Mouse (Mus musculus) G1E (cell line): ENCODE measurements around the gene Frmd5. TPM values are rescaled to one million over a fixed set of nuclear protein-coding genes. Genes with fewer than 3 reads are reported as not detected.

ENCODE experiments used
- ATAC-seq: 2 replicates; pipeline ENCODE4 v1.8.0; 2016; ENCODE audit warnings: mild to moderate bottlenecking; ENCODE audit not compliant: insufficient number of reproducible peaks, poor library complexity, low FRiP score, severe bottlenecking; ENCODE audit errors: extremely low read depth
- DNase-seq: peaks from one replicate; pipeline ENCODE4 v3.0.0; 2012; ENCODE audit warnings: low spot score
- H3K27me3 ChIP-seq: 2 replicates; pipeline ENCODE4 v1.6.1; 2012; ENCODE audit warnings: mild to moderate bottlenecking, low read length, inconsistent platforms; ENCODE audit not compliant: insufficient read depth
- H3K36me3 ChIP-seq: replicated peaks from 2 replicates; pipeline ENCODE3; 2012; ENCODE audit warnings: mild to moderate bottlenecking, inconsistent platforms
- H3K4me1 ChIP-seq: 2 replicates; pipeline ENCODE4 v1.6.1; 2012; ENCODE audit warnings: low read depth, low read length, inconsistent platforms, mixed read lengths; ENCODE audit not compliant: insufficient read depth
- H3K4me3 ChIP-seq: 2 replicates; pipeline ENCODE4 v1.5.1; 2012; ENCODE audit warnings: low read depth, mild to moderate bottlenecking, inconsistent platforms, low read length, moderate library complexity, mixed read lengths
- H3K9me3 ChIP-seq: replicated peaks from 2 replicates; pipeline ENCODE4 v1.6.1; 2012; ENCODE audit warnings: inconsistent platforms
- CTCF ChIP-seq: IDR thresholded peaks from 2 replicates; pipeline ENCODE4 v1.5.1; 2012; ENCODE audit warnings: low read depth, low read length, inconsistent platforms, mixed read lengths
- GATA1 ChIP-seq: IDR thresholded peaks from 2 replicates; pipeline ENCODE4 v1.6.1; 2012; ENCODE audit warnings: borderline replicate concordance, low read length, inconsistent platforms, mixed read lengths
- GATA2 ChIP-seq: IDR thresholded peaks from 2 replicates; pipeline ENCODE4 v1.6.1; 2012; ENCODE audit warnings: low read depth, low read length, inconsistent platforms, borderline replicate concordance
- POLR2AphosphoS5 ChIP-seq: IDR thresholded peaks from 2 replicates; pipeline ENCODE4 v1.6.1; 2012; ENCODE audit warnings: low read depth, low read length, inconsistent platforms; ENCODE audit not compliant: insufficient replicate concordance
- TAL1 ChIP-seq: conservative IDR thresholded peaks from 2 replicates; pipeline ENCODE4 v1.6.1; 2012; ENCODE audit warnings: low read depth, low read length, inconsistent platforms, mixed read lengths
- polyA plus RNA-seq: library from polyadenylated mRNA; stranded (reverse); fragments of >175 nt; gene quantifications from 2 replicates; pipeline ENCODE4 v1.2.3, GENCODE M21; 2012
- total RNA-seq, 2 experiments: library from RNA; stranded (forward) in 1 of 2; stranded (reverse) in 1 of 2; fragments of 200-1000 nt in 1 of 2; fragments of >200 nt in 1 of 2; fragmentation: Nextera tagmentation in 1 of 2; gene quantifications; 2 replicates each; pipeline ENCODE4 v1.2.3; 2014 to 2017

Gene Frmd5
- total and polyA plus RNA-seq, 3 experiments = 12.8 to 79.4 (median 20.6) TPM

- Histone ChIP-seq H3K9me3 (no peaks in the 10 kb centered on the region), H3K4me3 (no peak overlapping the region), H3K4me1 (peaks cover 19% of the 10 kb centered on the region), H3K36me3 (no peaks in the 10 kb centered on the region), H3K27me3 (peaks cover 10% of the 10 kb centered on the region)
- TF ChIP-seq GATA2 (no peak), GATA1 (no peak), POLR2AphosphoS5 (no peak), TAL1 (no peak), CTCF (no peak)
- no peak for DNase-seq
- no peak for ATAC-seq
Measured at GRCm38 (mm10) chr2:121620582-121621261, 186.2 kb downstream of the Frmd5 start.

GRCm38 (mm10) chr2:121615199-121615559, 191.7 kb downstream of the Frmd5 start:
- peaks cover 19% of the 10 kb centered on the region for H3K4me1 ChIP-seq
- no peak for ATAC-seq
- H3K27me3 ChIP-seq = peaks cover 18% of the 10 kb centered on the region
- no peaks in the 10 kb centered on the region for H3K9me3 ChIP-seq
- no peak for TF ChIP-seq TAL1
- TF ChIP-seq GATA1 = no peak
- no peaks in the 10 kb centered on the region for H3K36me3 ChIP-seq
- H3K4me3 ChIP-seq = no peak overlapping the region
- no peak for DNase-seq

GRCm38 (mm10) chr2:121614483-121615198, 192.2 kb downstream of the Frmd5 start:
- ATAC-seq = no peak
- no peak overlapping the region for H3K4me3 ChIP-seq
- no peaks in the 10 kb centered on the region for H3K9me3 ChIP-seq
- no peak for DNase-seq
- H3K27me3 ChIP-seq = peaks cover 22% of the 10 kb centered on the region
- no peak for TF ChIP-seq GATA1
- TF ChIP-seq POLR2AphosphoS5 = no peak
- H3K4me1 ChIP-seq = peaks cover 15% of the 10 kb centered on the region
- no peaks in the 10 kb centered on the region for H3K36me3 ChIP-seq

GRCm38 (mm10) chr2:121612112-121612511, 194.8 kb downstream of the Frmd5 start:
- H3K36me3 ChIP-seq = no peaks in the 10 kb centered on the region
- TF ChIP-seq GATA1 = no peak
- no peak for ATAC-seq
- H3K4me3 ChIP-seq = no peak overlapping the region
- peaks cover 5% of the 10 kb centered on the region; the same call in 1 of the 2 replicates for H3K4me1 ChIP-seq
- no peaks in the 10 kb centered on the region for H3K9me3 ChIP-seq
- peaks cover 14% of the 10 kb centered on the region for H3K27me3 ChIP-seq
- no peak for DNase-seq

- ATAC-seq (no peak), DNase-seq (no peak)
- Histone ChIP-seq H3K4me3 (no peak overlapping the region), H3K27me3 (peaks cover 14% of the 10 kb centered on the region), H3K9me3 (no peaks in the 10 kb centered on the region), H3K36me3 (no peaks in the 10 kb centered on the region), H3K4me1 (peaks cover 10% of the 10 kb centered on the region; the same call in 1 of the 2 replicates)
- TF ChIP-seq TAL1 = no peak
- TF ChIP-seq CTCF = no peak
- TF ChIP-seq GATA2 = no peak
- no peak for TF ChIP-seq GATA1
- TF ChIP-seq POLR2AphosphoS5 = no peak
Measured at GRCm38 (mm10) chr2:121610008-121610884, 196.6 kb downstream of the Frmd5 start.

- ATAC-seq (no peak), DNase-seq (no peak)
- Histone ChIP-seq H3K36me3 (no peaks in the 10 kb centered on the region), H3K27me3 (peaks cover 15% of the 10 kb centered on the region), H3K4me3 (no peak overlapping the region), H3K4me1 (peaks cover 10% of the 10 kb centered on the region; the same call in 1 of the 2 replicates), H3K9me3 (no peaks in the 10 kb centered on the region)
- TF ChIP-seq CTCF (no peak), POLR2AphosphoS5 (no peak), TAL1 (no peak), GATA1 (no peak), GATA2 (no peak)
Measured at GRCm38 (mm10) chr2:121609141-121609724, 197.7 kb downstream of the Frmd5 start.
